13 mouse cellular contexts compared by ENCODE assay signal in the genomic region with DNA sequence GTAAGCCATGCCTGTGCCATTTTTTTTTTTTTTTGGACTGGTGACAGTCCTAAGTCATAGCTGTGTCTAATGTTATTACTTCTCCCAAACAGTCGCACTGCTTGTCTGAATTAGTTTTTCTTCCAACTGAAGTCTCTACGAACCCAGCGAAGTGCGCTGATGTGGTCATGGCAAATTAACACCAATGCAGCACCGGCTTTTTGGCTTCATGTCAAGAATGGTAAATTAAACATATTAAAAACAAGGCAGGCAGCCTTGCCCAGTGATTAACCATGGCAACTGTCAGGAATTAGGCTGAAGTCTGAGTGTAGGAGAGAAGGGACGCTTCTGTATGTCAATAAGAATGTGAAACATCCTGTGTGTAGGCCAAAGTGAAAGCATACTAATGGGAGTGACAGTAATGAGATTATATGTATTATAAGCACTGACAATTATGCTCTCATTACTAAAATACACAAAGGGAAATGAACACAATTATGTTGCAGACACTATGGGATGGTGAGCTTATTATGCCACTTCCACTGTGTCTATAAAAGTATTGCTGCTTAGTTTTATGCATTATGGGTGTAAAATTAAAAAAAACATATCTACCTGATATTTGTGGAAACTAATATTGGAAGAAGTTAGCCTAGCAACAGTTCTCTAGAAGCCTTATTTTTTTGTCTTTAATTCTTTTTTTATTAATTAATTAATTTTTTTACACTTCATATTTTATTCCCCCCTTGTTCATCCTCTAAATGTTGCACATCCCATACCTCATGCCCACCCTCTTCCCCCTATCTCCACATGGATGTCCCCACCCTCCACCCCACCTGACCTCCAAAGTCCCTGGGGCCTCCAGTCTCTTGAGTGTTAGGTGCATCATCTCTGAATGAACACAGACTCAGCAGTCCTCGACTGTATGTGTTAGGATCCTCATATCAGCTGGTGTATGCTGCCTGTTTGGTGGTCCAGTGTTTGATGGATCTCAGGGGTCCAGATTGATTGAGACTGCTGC.
A peak's percentile ranks its signal among the peaks of the same experiment; 100 is the strongest.
DNase-seq lines count a peak whose midpoint lies in the region; ATAC-seq and TF ChIP-seq lines count a peak whose summit lies in the region.
"Had no signal": no experiment of that assay in that cellular context is flagged by ENCODE, and none has a peak within 500 bp of the region (broad histone marks: within the 10 kb centered on the region; RNA-seq: fewer than 3 reads in every experiment).

No protein-coding gene starts in this region.

- H3K4me3 ChIP-seq in limb, embryonic 13.5 days: no peak overlapping the region
- no peak overlapping the region for H3K4me3 ChIP-seq in limb, embryonic 10.5 days
- no peak overlapping the region for H3K4me3 ChIP-seq in forebrain, embryonic 16.5 days (replicated peaks; ENCODE audit: low read length)
- no peak overlapping the region for H3K4me3 ChIP-seq in midbrain, embryonic 11.5 days (ENCODE audit: low read depth, low read length)
- no peak overlapping the region for H3K4me3 ChIP-seq in left cerebral cortex, adult 2 months
- H3K4me3 ChIP-seq: erythroblast, embryonic 14.5 days had no signal

- no peak for DNase-seq in limb, embryonic 10.5 days (ENCODE audit: low spot score)
- no peak for DNase-seq in midbrain, embryonic 11.5 days (ENCODE audit: low spot score, missing footprints)
- peak; percentile 31 for DNase-seq in retina, postnatal 7 days (ENCODE audit: low read depth, low spot score)
- DNase-seq in left cerebral cortex, adult 2 months (ENCODE audit: extremely low spot score in 1 of 2, low spot score in 2 of 2): no peak
- DNase-seq in T-cell, adult 2 months (ENCODE audit: low spot score): no peak
- DNase-seq: cerebellum, adult 2 months; heart, postnatal 36 days; kidney, postnatal 25 days had no signal

- peak; percentile 66; the same call in 1 of the 2 replicates for ATAC-seq in limb, embryonic 13.5 days (ENCODE audit: low FRiP score, low read depth)
- peak; percentile 94 for ATAC-seq in forebrain, embryonic 16.5 days
- peak; percentile 92 for ATAC-seq in midbrain, embryonic 11.5 days (ENCODE audit: low FRiP score)
- no peak for ATAC-seq in inflammation-experienced regulatory T-cells, adult 6 months

- no peaks in the 10 kb centered on the region for H3K4me1 ChIP-seq in limb, embryonic 13.5 days
- H3K4me1 ChIP-seq in limb, embryonic 10.5 days: no peaks in the 10 kb centered on the region
- H3K4me1 ChIP-seq in forebrain, embryonic 16.5 days (replicated peaks; ENCODE audit: control insufficient read depth, insufficient read depth, low read length): peaks cover 3% of the 10 kb centered on the region
- H3K4me1 ChIP-seq in midbrain, embryonic 11.5 days (ENCODE audit: control insufficient read depth, insufficient read depth, low read length): no peaks in the 10 kb centered on the region

- H3K4me2 ChIP-seq in limb, embryonic 13.5 days (replicated peaks): no peak overlapping the region
- H3K4me2 ChIP-seq in forebrain, embryonic 16.5 days (ENCODE audit: low read length): peak overlapping the region; percentile 16; the same call in 1 of the 2 replicates
- H3K4me2 ChIP-seq in midbrain, embryonic 11.5 days: no peak overlapping the region

- no peaks in the 10 kb centered on the region for H3K9me3 ChIP-seq in limb, embryonic 13.5 days
- H3K9me3 ChIP-seq in limb, embryonic 10.5 days (replicated peaks): no peaks in the 10 kb centered on the region
- no peaks in the 10 kb centered on the region for H3K9me3 ChIP-seq in forebrain, embryonic 16.5 days (ENCODE audit: control insufficient read depth, low read length)
- H3K9me3 ChIP-seq in midbrain, embryonic 11.5 days (ENCODE audit: control insufficient read depth, low read length): no peaks in the 10 kb centered on the region

- no peaks in the 10 kb centered on the region for H3K27me3 ChIP-seq in limb, embryonic 13.5 days
- H3K27me3 ChIP-seq in limb, embryonic 10.5 days (ENCODE audit: low read depth, poor library complexity, severe bottlenecking): no peaks in the 10 kb centered on the region
- no peaks in the 10 kb centered on the region for H3K27me3 ChIP-seq in forebrain, embryonic 16.5 days (replicated peaks; ENCODE audit: control insufficient read depth, insufficient read depth, low read length)
- H3K27me3 ChIP-seq in midbrain, embryonic 11.5 days (ENCODE audit: control insufficient read depth, insufficient read depth, low read length): no peaks in the 10 kb centered on the region; the same call in 1 of the 2 replicates

- no peak overlapping the region for H3K27ac ChIP-seq in limb, embryonic 13.5 days
- no peak overlapping the region for H3K27ac ChIP-seq in limb, embryonic 10.5 days
- no peak overlapping the region for H3K27ac ChIP-seq in forebrain, embryonic 16.5 days (ENCODE audit: low read length)
- H3K27ac ChIP-seq in midbrain, embryonic 11.5 days (ENCODE audit: low read depth, low read length): no peak overlapping the region
- no peak overlapping the region for H3K27ac ChIP-seq in left cerebral cortex, adult 2 months
- H3K27ac ChIP-seq: liver, embryonic 14.5 days had no signal

- 67% methylated on average over 7 of the region's 7 CpGs for whole genome bisulfite sequencing in limb, embryonic 13.5 days
- 81% methylated on average over 7 of the region's 7 CpGs for WGBS in limb, embryonic 10.5 days
- WGBS in forebrain, embryonic 16.5 days: 32% methylated on average over 7 of the region's 7 CpGs
- WGBS in midbrain, embryonic 11.5 days: 44% methylated on average over 7 of the region's 7 CpGs

- TF ChIP-seq CTCF in left cerebral cortex, adult 2 months (IDR thresholded peaks at IDR 0.05): no peak

- H3K9ac ChIP-seq in limb, embryonic 13.5 days: no peak overlapping the region
- no peak overlapping the region for H3K9ac ChIP-seq in forebrain, embryonic 16.5 days (replicated peaks; ENCODE audit: low read depth, low read length)
- H3K9ac ChIP-seq in midbrain, embryonic 11.5 days (ENCODE audit: low read length): no peak overlapping the region
- H3K9ac ChIP-seq: liver, embryonic 14.5 days had no signal

- no peaks in the 10 kb centered on the region for H3K36me3 ChIP-seq in limb, embryonic 13.5 days
- H3K36me3 ChIP-seq in limb, embryonic 10.5 days: no peaks in the 10 kb centered on the region
- no peaks in the 10 kb centered on the region for H3K36me3 ChIP-seq in forebrain, embryonic 16.5 days (ENCODE audit: control insufficient read depth, insufficient read depth)
- H3K36me3 ChIP-seq in midbrain, embryonic 11.5 days (ENCODE audit: control insufficient read depth, insufficient read depth, low read length): no peaks in the 10 kb centered on the region

- intact Hi-C loops in left cerebral cortex, adult 2 months (cut with DNase I): no loop called here
